Mouse (Mus musculus): ENCODE measurements around the gene Sdhaf1.

The Sdhaf1 gene

DNA sequence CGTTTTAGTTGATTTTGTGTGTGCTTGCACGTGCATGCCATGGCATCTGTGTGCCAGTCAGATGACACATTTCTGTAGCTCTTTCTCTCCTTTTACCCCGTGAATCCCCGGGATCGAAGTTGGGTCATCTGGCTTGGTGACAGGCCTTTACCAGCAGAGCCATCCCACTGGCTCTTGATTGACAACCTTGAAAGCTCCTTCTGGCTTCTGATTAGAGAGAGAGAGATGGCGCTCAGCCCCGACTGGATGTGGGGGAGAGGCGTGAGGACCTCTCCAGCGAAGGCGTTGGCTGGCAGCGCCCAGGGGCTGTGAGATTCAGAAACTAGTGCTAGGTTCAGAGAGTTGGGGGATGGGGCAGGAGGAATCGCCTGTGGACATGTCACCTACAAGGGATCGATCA is 29.9 kb downstream of the Sdhaf1 start:
- no peak for DNase-seq (ENCODE audit: low spot score in 2 of 2)

DNA sequence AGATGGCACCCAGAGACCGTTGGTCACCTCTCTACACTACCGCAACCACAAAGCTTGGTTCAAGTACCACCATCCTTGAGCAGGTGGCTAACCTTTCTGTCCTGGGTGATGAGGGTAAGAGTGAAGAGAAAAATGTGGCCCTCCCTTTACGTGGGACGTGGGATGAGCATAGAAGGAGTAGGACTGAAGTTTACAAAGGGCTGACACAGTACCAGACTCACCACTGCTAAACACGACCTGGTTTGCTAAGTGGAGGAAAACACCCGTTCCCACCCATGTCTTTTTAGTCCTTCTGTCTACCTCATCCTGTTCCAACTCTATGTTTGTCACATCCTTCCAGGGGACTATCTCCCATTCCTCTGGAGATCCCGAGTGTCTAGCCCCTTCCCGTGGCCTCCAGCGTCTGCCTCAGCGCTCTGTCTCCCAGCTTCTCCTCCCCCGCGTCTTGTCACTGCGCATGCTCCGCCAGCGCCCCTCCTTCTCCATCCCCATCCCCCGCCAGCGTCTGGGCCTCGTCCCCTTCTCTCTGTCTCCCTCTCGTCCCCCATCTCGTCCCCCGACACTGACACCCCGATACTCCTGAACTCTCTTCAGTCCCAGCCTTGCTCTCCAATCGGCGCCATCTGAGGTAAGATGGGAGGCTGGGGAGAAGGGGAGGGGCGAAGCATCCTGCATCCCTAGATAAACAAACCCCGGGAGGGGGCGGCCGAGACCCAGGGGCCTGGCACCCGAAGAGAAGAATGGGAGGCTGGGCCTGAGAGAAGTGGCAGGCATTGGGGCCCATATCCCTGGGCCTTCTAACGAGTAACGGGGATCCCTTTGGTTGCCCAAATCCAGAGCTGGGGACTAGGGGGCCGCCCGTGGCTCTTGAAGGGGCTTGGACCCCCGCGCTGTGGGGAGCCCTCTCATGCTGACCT is 32.2 kb downstream of the Sdhaf1 start, which contains the start of gene Clip3:
Gene Clip3 (plus strand): TSS at position 514 of the 917 bp plus-strand sequence.
- no peak for DNase-seq (ENCODE audit: low spot score in 2 of 2)

DNA sequence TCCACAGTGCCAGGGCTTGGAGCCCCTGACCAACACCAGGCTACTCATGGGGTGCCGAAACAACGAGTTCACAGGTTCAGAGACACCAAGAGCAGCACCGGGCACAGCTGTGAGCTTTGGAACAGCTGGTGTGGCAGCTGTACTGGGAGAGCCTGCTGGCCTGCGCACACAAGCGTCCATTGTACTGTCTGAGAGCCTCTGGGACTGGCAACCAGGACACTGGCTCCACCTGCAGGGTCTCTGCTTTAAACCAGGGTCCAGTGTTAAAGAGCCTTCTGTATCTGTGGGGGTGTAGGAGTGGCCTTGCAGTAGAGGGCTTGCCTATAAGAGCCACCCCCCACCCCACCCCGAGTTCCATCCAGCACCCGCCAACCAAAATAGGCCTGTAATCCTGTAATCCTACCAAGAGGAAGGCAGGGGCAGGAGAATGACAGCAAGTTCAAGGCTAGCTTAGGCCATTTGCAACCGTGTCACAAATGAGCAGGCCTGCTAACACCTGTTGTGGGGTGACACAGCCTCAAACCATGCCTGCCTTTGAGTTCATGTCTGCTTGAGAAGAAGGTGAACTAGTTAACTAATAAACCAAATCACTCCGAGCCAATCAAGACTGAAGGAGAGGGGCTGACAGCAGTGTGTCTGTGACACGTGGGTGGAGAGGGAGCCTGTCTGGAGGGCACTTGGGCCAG is 33.8 kb downstream of the Sdhaf1 start:
- no peak for DNase-seq (ENCODE audit: low spot score in 2 of 2)

DNA sequence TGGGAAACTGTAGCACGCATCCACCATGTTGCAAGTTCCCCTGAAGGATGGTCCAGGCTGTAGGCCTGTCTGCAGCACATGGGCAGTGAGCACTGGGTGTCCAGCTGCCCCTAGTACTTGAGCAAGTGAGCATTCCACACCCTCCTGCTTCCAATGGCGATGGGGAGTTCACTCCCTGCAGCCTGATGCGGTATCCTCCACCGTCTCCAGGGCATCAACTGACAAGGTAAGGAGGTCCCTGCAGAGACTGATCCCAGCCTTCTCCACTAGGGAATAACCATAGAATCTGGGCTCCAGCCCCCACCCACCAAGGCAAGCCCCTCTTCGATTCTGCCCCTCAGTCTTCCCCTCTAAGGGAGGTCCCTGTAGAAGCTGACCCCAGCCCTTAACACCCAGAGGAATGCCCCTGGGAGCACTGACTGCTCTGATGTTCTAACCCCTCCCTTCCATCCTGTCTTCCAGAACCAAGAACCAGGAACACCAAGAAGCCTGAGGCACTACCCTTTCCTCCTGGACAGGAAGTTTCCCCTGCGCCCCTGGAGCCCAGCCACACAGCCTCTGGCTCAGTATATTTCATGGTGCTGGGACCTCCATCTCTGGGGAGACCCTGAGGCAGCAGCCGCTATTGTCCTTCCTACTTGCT is 34.5 kb downstream of the Sdhaf1 start:
- no peak for DNase-seq (ENCODE audit: low spot score in 2 of 2)

DNA sequence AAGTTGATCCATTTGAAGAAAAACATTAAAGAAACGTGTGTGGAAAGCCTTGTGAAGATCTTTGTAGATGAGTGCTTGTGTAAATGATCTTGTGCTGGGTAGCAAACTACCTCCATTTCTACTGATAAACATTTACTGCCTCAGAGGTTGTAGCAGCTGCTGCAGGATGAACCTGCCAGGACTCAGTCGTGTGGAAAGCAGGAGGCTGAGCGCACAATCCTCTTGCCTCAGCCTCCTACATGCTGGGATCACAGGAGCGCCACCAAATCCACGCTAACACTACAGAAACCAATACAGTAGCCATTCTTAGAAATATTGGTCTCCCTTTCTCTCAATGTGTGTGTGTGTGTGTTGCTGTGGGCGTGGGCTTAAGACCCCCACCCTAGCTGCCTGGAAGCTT is 35.6 kb downstream of the Sdhaf1 start:
- no peak for DNase-seq (ENCODE audit: low spot score in 2 of 2)

DNA sequence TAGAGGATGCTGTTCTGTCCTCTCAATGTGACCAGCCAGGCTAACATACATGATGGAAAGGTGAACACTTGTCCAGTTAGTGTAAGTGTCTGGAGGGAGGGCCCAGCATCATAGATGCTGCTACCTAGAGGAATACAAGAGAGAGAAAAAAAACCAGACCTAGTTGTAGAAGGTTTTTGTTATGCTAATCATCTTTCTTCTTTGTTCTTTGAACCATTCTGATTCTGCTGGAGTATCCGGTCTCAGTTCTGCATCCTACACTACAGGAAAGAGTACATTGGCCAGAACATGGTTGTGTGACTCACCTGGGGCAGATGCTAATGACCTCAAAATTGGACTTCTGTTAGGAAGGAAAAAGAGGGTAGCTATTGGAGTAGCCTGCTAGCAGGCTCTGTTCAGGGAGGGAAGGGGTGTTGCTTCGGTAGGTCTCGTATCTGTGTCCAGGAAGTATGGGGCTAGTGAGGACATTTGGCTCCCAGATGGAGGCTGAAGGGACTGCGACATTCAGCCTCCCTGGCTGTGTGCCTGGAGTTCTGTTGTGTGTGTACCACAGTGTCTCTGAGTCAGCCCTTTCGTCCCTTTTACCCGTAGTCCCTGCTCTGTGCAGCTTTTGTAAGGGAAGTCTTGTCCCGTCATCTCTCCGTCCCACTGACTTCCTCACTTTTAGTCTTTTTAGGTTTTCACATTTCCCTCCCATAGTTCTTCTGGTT is 36.8 kb downstream of the Sdhaf1 start:
- no peak for DNase-seq (ENCODE audit: low spot score in 2 of 2)

DNA sequence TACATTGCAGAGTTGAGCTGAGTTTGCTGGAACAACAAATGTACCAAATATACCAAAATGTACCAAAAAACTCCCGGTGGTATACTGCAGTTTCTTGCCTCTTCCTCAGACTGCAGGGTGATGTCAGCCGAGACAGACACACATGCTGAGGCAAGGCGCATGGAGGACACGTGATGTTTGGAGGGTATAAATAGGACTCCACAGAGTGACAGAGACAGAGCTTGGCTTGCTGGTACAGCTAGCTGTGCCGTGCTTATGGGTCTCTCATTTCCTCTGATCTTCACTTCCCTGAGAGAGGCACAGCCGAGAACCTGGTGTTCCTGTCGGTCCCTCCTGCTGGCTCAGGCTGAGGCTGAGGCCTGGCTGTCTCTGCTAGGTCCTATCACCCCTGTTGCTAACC is 41.0 kb downstream of the Sdhaf1 start:
- no peak for DNase-seq (ENCODE audit: low spot score in 2 of 2)

DNA sequence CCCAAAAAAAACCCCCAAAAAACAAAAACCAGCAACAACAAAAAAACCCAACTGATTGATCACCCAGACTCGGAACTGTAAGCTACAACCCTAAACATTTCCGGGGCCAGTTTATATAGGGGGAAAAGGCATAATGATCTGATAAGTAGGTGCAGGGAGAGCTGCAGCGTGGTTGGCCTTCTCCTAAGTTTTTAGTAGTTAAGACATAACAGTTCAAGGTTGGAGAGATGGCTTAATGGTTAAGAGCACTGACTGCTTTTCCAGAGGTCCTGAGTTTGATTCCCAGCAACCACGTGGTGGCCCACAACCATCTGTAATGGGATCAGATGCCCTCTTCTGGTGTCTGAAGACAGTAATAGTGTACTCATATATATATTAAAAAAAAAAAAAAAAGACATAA is 42.2 kb downstream of the Sdhaf1 start:
- no peak for DNase-seq (ENCODE audit: low spot score in 2 of 2)

DNA sequence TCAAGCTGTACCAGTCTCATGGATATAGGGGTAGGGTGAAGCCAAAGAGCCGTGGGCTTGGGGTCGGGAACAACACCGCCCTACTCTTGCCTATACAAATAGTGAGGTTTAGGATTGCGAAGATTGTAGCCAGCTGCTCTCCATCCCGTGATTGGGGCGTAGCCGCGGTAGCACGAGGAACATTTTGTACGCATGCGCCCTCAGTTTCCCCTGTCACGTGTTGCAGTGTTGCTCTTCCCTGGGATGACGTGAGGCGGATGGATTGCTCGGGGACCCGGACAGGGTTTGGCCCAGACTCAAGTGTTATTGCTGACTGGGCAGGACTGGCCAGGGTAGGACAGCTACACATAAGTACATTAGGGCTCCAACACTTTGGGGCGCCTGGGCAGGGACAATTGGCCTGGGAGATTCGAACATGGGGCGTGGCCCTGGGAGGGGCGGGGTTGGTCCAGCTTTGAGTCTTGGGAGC is 43.0 kb downstream of the Sdhaf1 start:
- peak; percentile 48 to 58 for DNase-seq (ENCODE audit: low spot score in 2 of 2)

DNA sequence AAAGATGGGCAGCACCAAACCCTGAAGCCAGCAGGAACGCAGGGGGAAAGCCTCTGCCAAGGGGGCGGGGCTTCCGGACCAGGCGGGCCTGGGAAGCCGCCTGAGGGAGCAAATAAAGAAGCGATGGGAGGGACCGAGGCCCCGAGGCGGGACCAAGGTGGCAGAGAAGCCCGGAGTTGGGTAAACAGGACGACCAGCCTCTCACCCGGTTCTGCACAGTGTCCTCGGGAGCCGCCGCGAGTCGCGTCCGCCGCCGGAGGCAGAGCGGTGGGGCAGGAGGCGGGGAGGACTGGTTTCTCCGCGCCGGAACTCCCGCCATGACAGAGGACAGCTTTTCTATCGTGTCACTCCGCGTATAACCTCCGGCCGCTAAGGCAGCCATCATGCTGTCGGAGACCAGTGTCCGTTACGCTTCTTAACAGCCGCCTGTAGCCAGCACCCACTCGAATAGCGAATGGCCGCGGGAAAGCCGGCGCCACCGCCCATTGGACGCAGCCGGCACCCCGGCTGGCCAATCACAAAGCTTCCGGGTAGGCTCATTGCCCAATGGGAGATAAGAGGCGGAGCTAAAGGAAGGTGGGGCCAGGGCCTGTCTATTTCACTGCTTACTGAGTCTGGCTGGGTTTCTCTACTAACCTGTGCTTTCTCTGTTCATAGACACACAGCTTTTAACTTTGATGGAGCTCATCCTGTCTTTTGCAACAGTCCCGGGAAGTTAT is 43.6 kb downstream of the Sdhaf1 start, which contains the start of the genes Thap8 and Wdr62:
Gene Thap8 (plus strand): TSS at position 144 of the 719 bp plus-strand sequence.
Gene Wdr62 (minus strand): TSS at position 469 of the 719 bp plus-strand sequence.
- peak; percentile 83 to 89 for DNase-seq (ENCODE audit: low spot score in 2 of 2)

DNA sequence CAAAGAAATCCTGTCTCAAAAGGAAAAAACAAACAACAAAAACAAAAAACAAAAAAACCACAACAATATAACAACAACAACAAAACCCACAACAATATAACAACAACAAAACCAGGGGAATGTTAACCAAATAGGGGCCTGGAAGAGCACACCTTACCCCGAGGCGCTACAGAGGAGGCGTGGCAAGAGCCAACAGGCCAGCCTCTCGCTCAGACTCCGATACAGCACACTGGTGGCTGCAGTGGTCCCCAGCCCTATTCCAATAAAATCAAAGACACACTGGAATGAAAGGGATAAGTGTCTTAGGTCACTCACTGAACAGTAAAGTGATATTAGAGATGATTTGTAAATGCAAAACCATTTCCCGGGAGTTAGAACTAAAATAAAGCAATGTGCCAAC is 44.2 kb downstream of the Sdhaf1 start:
- DNase-seq (ENCODE audit: low spot score in 2 of 2): no peak

DNA sequence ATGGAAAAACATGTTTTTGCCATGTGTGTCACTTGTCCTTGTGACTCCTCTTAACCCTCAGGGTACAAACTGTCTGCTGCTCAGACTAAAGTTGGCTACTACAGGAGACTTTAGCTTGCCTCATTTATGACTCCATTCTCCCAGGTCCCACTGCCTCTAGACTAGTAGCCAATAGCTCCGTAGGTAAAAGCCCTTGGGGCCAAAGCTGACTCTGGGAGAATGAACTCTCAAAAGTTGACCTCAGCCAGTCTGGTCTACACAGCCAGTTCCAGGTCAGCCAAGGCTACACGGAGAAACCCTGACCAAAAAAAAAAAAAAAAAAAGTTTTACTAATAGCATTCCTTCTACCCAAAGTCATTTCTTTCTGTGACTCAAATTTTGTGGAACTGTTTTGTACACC is 44.8 kb downstream of the Sdhaf1 start:
- no peak for DNase-seq (ENCODE audit: low spot score in 2 of 2)

DNA sequence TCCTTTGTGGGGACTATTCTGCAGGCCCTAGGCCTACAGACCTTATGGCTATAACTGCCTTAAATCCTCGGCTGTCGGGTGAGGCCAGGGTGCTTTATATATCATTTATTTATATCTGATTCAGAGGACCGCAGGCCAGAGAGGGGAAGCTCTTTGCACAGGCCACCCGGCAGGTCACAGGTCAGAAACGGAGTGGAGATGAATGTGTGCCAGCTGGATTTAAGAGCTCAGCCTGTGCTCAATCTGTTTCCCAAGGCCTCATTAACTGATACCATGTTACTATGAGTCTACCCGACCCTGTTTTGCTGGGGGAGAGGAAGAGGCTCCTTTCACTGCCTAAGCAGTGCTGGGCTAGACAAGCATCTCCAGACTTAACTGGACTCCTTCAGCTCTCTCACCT is 49.3 kb downstream of the Sdhaf1 start:
- DNase-seq (ENCODE audit: low spot score in 2 of 2): no peak

Data from spleen, postnatal 14 days (tissue).